Mouse (Mus musculus): ENCODE measurements around the gene Trim32. TPM values are rescaled to one million over a fixed set of nuclear protein-coding genes. Genes with fewer than 3 reads are reported as not detected.
A peak's percentile ranks its signal among the peaks of the same experiment; 100 is the strongest.

Trim32 gene
- 18.5 and 21.8 TPM in 2 replicates for polyA plus RNA-seq (2011; ENCODE audit: insufficient read depth, insufficient read length, low read depth, missing spikeins)

GRCm38 (mm10) chr4:65604504-65605150 lies at the start of gene Trim32:
Gene Trim32 (plus strand): TSS chr4:65604986.
- no peaks in the 10 kb centered on the region for H3K36me3 ChIP-seq (ENCODE audit: control insufficient read depth, insufficient read depth, low read length, poor library complexity, severe bottlenecking)
- no peaks in the 10 kb centered on the region for H3K9me3 ChIP-seq (replicated peaks; ENCODE audit: control insufficient read depth, insufficient read depth, low read length, poor library complexity, severe bottlenecking)
- H3K4me1 ChIP-seq (ENCODE audit: control insufficient read depth, insufficient read depth, low read length) = peaks cover 1% of the 10 kb centered on the region
- peak within 1 kb of the TSS; percentile 48 for H3K9ac ChIP-seq (ENCODE audit: low read depth, poor library complexity, severe bottlenecking)
- H3K4me3 ChIP-seq (ENCODE audit: low read depth, low read length) = peak within 1 kb of the TSS; percentile 90
- peak within 1 kb of the TSS; percentile 46; the same call in 1 of the 2 replicates for H3K27ac ChIP-seq (ENCODE audit: insufficient read depth, low read length)
- H3K27me3 ChIP-seq (ENCODE audit: control insufficient read depth, insufficient read depth, low read length, poor library complexity, severe bottlenecking) = peaks cover 1% of the 10 kb centered on the region; the same call in 1 of the 2 replicates
- no peak for TF ChIP-seq EP300 (IDR thresholded peaks at IDR 0.05; ENCODE audit: insufficient read depth, low read depth, low read length)
- TF ChIP-seq CTCF (IDR thresholded peaks at IDR 0.05; ENCODE audit: low read depth, low read length) = no peak
- peak; percentile 56 for TF ChIP-seq POLR2A (IDR thresholded peaks at IDR 0.05; ENCODE audit: insufficient read depth, low read length)

GRCm38 (mm10) chr4:65565493-65565892 lies 39.3 kb upstream of the Trim32 start:
- Histone ChIP-seq H3K27ac (ENCODE audit: insufficient read depth, low read length) (no peak overlapping the region), H3K9me3 (replicated peaks; ENCODE audit: control insufficient read depth, insufficient read depth, low read length, poor library complexity, severe bottlenecking) (no peaks in the 10 kb centered on the region), H3K9ac (ENCODE audit: low read depth, poor library complexity, severe bottlenecking) (no peak overlapping the region), H3K4me1 (ENCODE audit: control insufficient read depth, insufficient read depth, low read length) (no peaks in the 10 kb centered on the region), H3K36me3 (ENCODE audit: control insufficient read depth, insufficient read depth, low read length, poor library complexity, severe bottlenecking) (no peaks in the 10 kb centered on the region), H3K27me3 (ENCODE audit: control insufficient read depth, insufficient read depth, low read length, poor library complexity, severe bottlenecking) (no peaks in the 10 kb centered on the region), H3K4me3 (ENCODE audit: low read depth, low read length) (no peak overlapping the region)
- TF ChIP-seq EP300 (IDR thresholded peaks at IDR 0.05; ENCODE audit: insufficient read depth, low read depth, low read length) (no peak), CTCF (IDR thresholded peaks at IDR 0.05; ENCODE audit: low read depth, low read length) (no peak), POLR2A (IDR thresholded peaks at IDR 0.05; ENCODE audit: insufficient read depth, low read length) (no peak)

- H3K9me3 ChIP-seq (replicated peaks; ENCODE audit: control insufficient read depth, insufficient read depth, low read length, poor library complexity, severe bottlenecking) = no peaks in the 10 kb centered on the region
- TF ChIP-seq POLR2A (IDR thresholded peaks at IDR 0.05; ENCODE audit: insufficient read depth, low read length) = no peak
- no peak for TF ChIP-seq EP300 (IDR thresholded peaks at IDR 0.05; ENCODE audit: insufficient read depth, low read depth, low read length)
- no peak for TF ChIP-seq CTCF (IDR thresholded peaks at IDR 0.05; ENCODE audit: low read depth, low read length)
These were observed 24.5 kb upstream of the Trim32 start for GRCm38 (mm10) chr4:65580254-65580653.

GRCm38 (mm10) chr4:65586947-65587346 lies 17.8 kb upstream of the Trim32 start:
- Histone ChIP-seq H3K27me3 (ENCODE audit: control insufficient read depth, insufficient read depth, low read length, poor library complexity, severe bottlenecking) (no peaks in the 10 kb centered on the region; the same call in 1 of the 2 replicates), H3K4me1 (ENCODE audit: control insufficient read depth, insufficient read depth, low read length) (no peaks in the 10 kb centered on the region), H3K9ac (ENCODE audit: low read depth, poor library complexity, severe bottlenecking) (no peak overlapping the region), H3K9me3 (replicated peaks; ENCODE audit: control insufficient read depth, insufficient read depth, low read length, poor library complexity, severe bottlenecking) (no peaks in the 10 kb centered on the region), H3K4me3 (ENCODE audit: low read depth, low read length) (no peak overlapping the region), H3K27ac (ENCODE audit: insufficient read depth, low read length) (no peak overlapping the region), H3K36me3 (ENCODE audit: control insufficient read depth, insufficient read depth, low read length, poor library complexity, severe bottlenecking) (no peaks in the 10 kb centered on the region)
- no peak for TF ChIP-seq EP300 (IDR thresholded peaks at IDR 0.05; ENCODE audit: insufficient read depth, low read depth, low read length)
- no peak for TF ChIP-seq CTCF (IDR thresholded peaks at IDR 0.05; ENCODE audit: low read depth, low read length)
- TF ChIP-seq POLR2A (IDR thresholded peaks at IDR 0.05; ENCODE audit: insufficient read depth, low read length) = no peak

More at GRCm38 (mm10) chr4:65580254-65580653, 24.5 kb upstream of the Trim32 start:
- Histone ChIP-seq H3K4me3 (ENCODE audit: low read depth, low read length) (no peak overlapping the region), H3K4me1 (ENCODE audit: control insufficient read depth, insufficient read depth, low read length) (no peaks in the 10 kb centered on the region), H3K27me3 (ENCODE audit: control insufficient read depth, insufficient read depth, low read length, poor library complexity, severe bottlenecking) (no peaks in the 10 kb centered on the region), H3K36me3 (ENCODE audit: control insufficient read depth, insufficient read depth, low read length, poor library complexity, severe bottlenecking) (no peaks in the 10 kb centered on the region), H3K27ac (ENCODE audit: insufficient read depth, low read length) (no peak overlapping the region), H3K9ac (ENCODE audit: low read depth, poor library complexity, severe bottlenecking) (no peak overlapping the region)

GRCm38 (mm10) chr4:65589780-65590179 lies 15.0 kb upstream of the Trim32 start:
- no peaks in the 10 kb centered on the region for H3K36me3 ChIP-seq (ENCODE audit: control insufficient read depth, insufficient read depth, low read length, poor library complexity, severe bottlenecking)
- TF ChIP-seq EP300 (IDR thresholded peaks at IDR 0.05; ENCODE audit: insufficient read depth, low read depth, low read length) (no peak), CTCF (IDR thresholded peaks at IDR 0.05; ENCODE audit: low read depth, low read length) (peak; percentile 6)
- no peaks in the 10 kb centered on the region; the same call in 1 of the 2 replicates for H3K27me3 ChIP-seq (ENCODE audit: control insufficient read depth, insufficient read depth, low read length, poor library complexity, severe bottlenecking)
- H3K9ac ChIP-seq (ENCODE audit: low read depth, poor library complexity, severe bottlenecking) = no peak overlapping the region
- H3K9me3 ChIP-seq (replicated peaks; ENCODE audit: control insufficient read depth, insufficient read depth, low read length, poor library complexity, severe bottlenecking) = no peaks in the 10 kb centered on the region
- H3K27ac ChIP-seq (ENCODE audit: insufficient read depth, low read length) = no peak overlapping the region
- no peaks in the 10 kb centered on the region for H3K4me1 ChIP-seq (ENCODE audit: control insufficient read depth, insufficient read depth, low read length)
- no peak overlapping the region for H3K4me3 ChIP-seq (ENCODE audit: low read depth, low read length)

GRCm38 (mm10) chr4:65594601-65595369 lies 10.0 kb upstream of the Trim32 start:
- H3K27me3 ChIP-seq (ENCODE audit: control insufficient read depth, insufficient read depth, low read length, poor library complexity, severe bottlenecking) = no peaks in the 10 kb centered on the region
- TF ChIP-seq CTCF (IDR thresholded peaks at IDR 0.05; ENCODE audit: low read depth, low read length) (no peak), POLR2A (IDR thresholded peaks at IDR 0.05; ENCODE audit: insufficient read depth, low read length) (no peak), EP300 (IDR thresholded peaks at IDR 0.05; ENCODE audit: insufficient read depth, low read depth, low read length) (no peak)
- no peaks in the 10 kb centered on the region for H3K9me3 ChIP-seq (replicated peaks; ENCODE audit: control insufficient read depth, insufficient read depth, low read length, poor library complexity, severe bottlenecking)
- no peak overlapping the region for H3K4me3 ChIP-seq (ENCODE audit: low read depth, low read length)
- no peaks in the 10 kb centered on the region for H3K36me3 ChIP-seq (ENCODE audit: control insufficient read depth, insufficient read depth, low read length, poor library complexity, severe bottlenecking)
- H3K27ac ChIP-seq (ENCODE audit: insufficient read depth, low read length) = no peak overlapping the region
- no peak overlapping the region for H3K9ac ChIP-seq (ENCODE audit: low read depth, poor library complexity, severe bottlenecking)
- no peaks in the 10 kb centered on the region for H3K4me1 ChIP-seq (ENCODE audit: control insufficient read depth, insufficient read depth, low read length)
